Mouse (Mus musculus) lung, adult 2 months (tissue): Measurements from ENCODE around the gene Gskip.

Experiments
- CTCF ChIP-seq: fragments of 200-500 bp; IDR thresholded peaks from 2 replicates; pipeline ENCODE4 v1.5.1; 2011; ENCODE audit warnings: mild to moderate bottlenecking, low read length, control low read depth; ENCODE audit not compliant: insufficient read depth
- POLR2A ChIP-seq: fragments of 200-500 bp; IDR thresholded peaks from 2 replicates; pipeline ENCODE4 v1.6.1; 2011; ENCODE audit warnings: low read depth, mild to moderate bottlenecking, control low read depth, low read length, borderline replicate concordance; ENCODE audit errors: extremely low read depth

GRCm38 (mm10) chr12:105722657-105723056 lies 38.0 kb downstream of the Gskip start:
- TF ChIP-seq CTCF (peak; percentile 42; the same call in 1 of the 2 replicates), POLR2A (no peak)
